Mouse (Mus musculus): Measurements from ENCODE around the gene Rpl14.

- no peak for TF ChIP-seq CTCF (IDR thresholded peaks at IDR 0.05; ENCODE audit: borderline replicate concordance, extremely low read depth, insufficient read depth, insufficient read length)
- no peak for TF ChIP-seq POLR2A (IDR thresholded peaks at IDR 0.05; ENCODE audit: borderline replicate concordance, extremely low read depth, insufficient read depth, insufficient read length, poor library complexity, severe bottlenecking)
These were observed 5.4 kb downstream of the Rpl14 start for GRCm38 (mm10) chr9:120576662-120577013.
